Mouse (Mus musculus) ES-E14 (cell line): Measurements from ENCODE around the gene Farsa.

Source experiments
- CHD2 ChIP-seq: IDR thresholded peaks from 2 replicates; pipeline ENCODE4 v1.6.1; 2014; ENCODE audit warnings: mild to moderate bottlenecking, low read depth, low read length, inconsistent platforms
- ZC3H11A ChIP-seq: IDR thresholded peaks from 2 replicates; pipeline ENCODE4 v1.6.1; 2012; ENCODE audit warnings: low read depth, mild to moderate bottlenecking, inconsistent platforms, low read length, borderline replicate concordance
- ZNF384 ChIP-seq: IDR thresholded peaks from 2 replicates; pipeline ENCODE4 v1.6.1; 2012; ENCODE audit warnings: low read depth, low read length, inconsistent platforms

- TF ChIP-seq ZC3H11A (no peak), CHD2 (no peak), ZNF384 (no peak)
These were observed 61.9 kb downstream of the Farsa start for GRCm38 (mm10) chr8:84918646-84919045.
